Mouse (Mus musculus) stomach, postnatal 0 days (tissue): ENCODE data around the gene Slc31a1. TPM values are rescaled to one million over a fixed set of nuclear protein-coding genes. Genes with fewer than 3 reads are reported as not detected.
A peak's percentile ranks its signal among the peaks of the same experiment; 100 is the strongest.

Experiments used
- ATAC-seq: fragments of 200-750 bp; cut with Nextera tagmentation; 2 replicates; pipeline ENCODE4 v1.8.0; 2017; ENCODE audit not compliant: low FRiP score, low TSS enrichment
- DNase-seq: peaks from one replicate; pipeline ENCODE4 v3.0.0-alpha.2; 2016; ENCODE audit warnings: low spot score
- H3K27ac ChIP-seq: fragments of 300-500 bp; sonication (generic); replicated peaks from 2 replicates; pipeline ENCODE4 v1.5.1; 2014; ENCODE audit warnings: mild to moderate bottlenecking, control low read depth
- H3K27me3 ChIP-seq: fragments of 300-500 bp; sonication (generic); 2 replicates; pipeline ENCODE4 v1.6.1; 2014; ENCODE audit warnings: low read length; ENCODE audit not compliant: control insufficient read depth, insufficient read depth
- H3K36me3 ChIP-seq: fragments of 300-500 bp; sonication (generic); 2 replicates; pipeline ENCODE4 v1.6.1; 2014; ENCODE audit warnings: low read length, mixed read lengths; ENCODE audit not compliant: control insufficient read depth, insufficient read depth
- H3K4me1 ChIP-seq: fragments of 300-500 bp; sonication (generic); replicated peaks from 2 replicates; pipeline ENCODE4 v1.6.1; 2014; ENCODE audit warnings: antibody characterized with exemption; ENCODE audit not compliant: control insufficient read depth, insufficient read depth
- H3K4me2 ChIP-seq: fragments of 300-500 bp; sonication (generic); replicated peaks from 2 replicates; pipeline ENCODE4 v1.6.1; 2014; ENCODE audit warnings: low read depth, mild to moderate bottlenecking, control low read depth, moderate library complexity
- H3K4me3 ChIP-seq: fragments of 300-500 bp; sonication (generic); 2 replicates; pipeline ENCODE4 v1.5.1; 2014; ENCODE audit warnings: low read depth, low read length, control low read depth
- H3K9ac ChIP-seq: fragments of 300-500 bp; sonication (generic); 2 replicates; pipeline ENCODE4 v1.6.1; 2014; ENCODE audit warnings: mild to moderate bottlenecking, low read length, control low read depth, mixed read lengths
- H3K9me3 ChIP-seq: fragments of 300-500 bp; sonication (generic); 2 replicates; pipeline ENCODE4 v1.6.1; 2016; ENCODE audit warnings: low read length; ENCODE audit not compliant: control insufficient read depth
- CTCF ChIP-seq: IDR thresholded peaks from 2 replicates; pipeline ENCODE4 v1.5.1; 2016; ENCODE audit warnings: antibody characterized with exemption, low read depth, mild to moderate bottlenecking, moderate library complexity
- EP300 ChIP-seq: optimal IDR thresholded peaks from 2 replicates; pipeline ENCODE3; 2016; ENCODE audit warnings: antibody characterized with exemption
- WGBS: fragments of 180-500 bp; shearing (Covaris S2); extraction: QIAGEN DNeasy Blood & Tissue Kit; methylation state at CpG from one replicate; pipeline ENCODE4 v1.1.7; 2014; 5-methylcytosine and 5-hydroxymethylcytosine counted together
- polyA plus RNA-seq: library from polyadenylated mRNA; unstranded; fragments of >200 nt; fragmentation: Nextera tagmentation; extraction: Ambion mirVana; gene quantifications from 2 replicates; pipeline ENCODE4 v1.2.1, GENCODE M21; 2015

Slc31a1 gene
- polyA plus RNA-seq, 1 experiment from 2014 or later, result 51.4 TPM

DNA sequence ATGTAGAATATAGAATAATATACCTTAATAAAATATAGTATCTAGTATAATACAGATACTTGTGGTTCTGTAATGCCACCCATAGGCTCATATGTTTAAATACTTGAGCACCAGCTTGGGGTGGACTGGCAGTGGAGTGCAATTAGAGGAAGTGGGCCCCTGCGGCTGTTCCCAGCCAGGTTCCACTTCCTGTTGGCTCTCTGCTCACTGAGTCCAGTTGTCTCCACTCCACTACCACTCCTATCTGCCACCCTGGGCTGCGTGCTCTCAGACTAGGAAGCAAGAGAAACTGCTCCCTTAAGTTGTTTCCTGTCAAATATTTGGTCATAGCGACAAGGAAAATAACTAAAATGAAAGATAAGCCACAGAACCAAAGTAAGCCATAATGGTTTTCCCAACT is 37.8 kb upstream of the Slc31a1 start:
- no peak for ATAC-seq
- H3K9me3 ChIP-seq, result no peaks in the 10 kb centered on the region
- WGBS, result 75% methylated on average over 3 of the region's 3 CpGs
- H3K27me3 ChIP-seq, result no peaks in the 10 kb centered on the region
- no peak overlapping the region for H3K27ac ChIP-seq
- H3K4me1 ChIP-seq, result no peaks in the 10 kb centered on the region
- H3K36me3 ChIP-seq, result peaks cover 37% of the 10 kb centered on the region
- H3K4me3 ChIP-seq, result no peak overlapping the region
- TF ChIP-seq EP300 (no peak), CTCF (no peak)
- no peak overlapping the region for H3K9ac ChIP-seq
- no peak for DNase-seq
- no peak overlapping the region for H3K4me2 ChIP-seq

GRCm38 (mm10) chr4:62326111-62326510 is 34.4 kb upstream of the Slc31a1 start:
- H3K27me3 ChIP-seq, result no peaks in the 10 kb centered on the region
- DNase-seq, result no peak
- H3K4me2 ChIP-seq, result no peak overlapping the region
- TF ChIP-seq CTCF, result no peak
- TF ChIP-seq EP300, result no peak
- H3K9ac ChIP-seq, result no peak overlapping the region
- peaks cover 24% of the 10 kb centered on the region for H3K36me3 ChIP-seq
- no peak overlapping the region for H3K4me3 ChIP-seq
- ATAC-seq, result no peak
- no peaks in the 10 kb centered on the region for H3K4me1 ChIP-seq
- no peaks in the 10 kb centered on the region for H3K9me3 ChIP-seq
- no peak overlapping the region; the same call in 1 of the 2 replicates for H3K27ac ChIP-seq

DNA sequence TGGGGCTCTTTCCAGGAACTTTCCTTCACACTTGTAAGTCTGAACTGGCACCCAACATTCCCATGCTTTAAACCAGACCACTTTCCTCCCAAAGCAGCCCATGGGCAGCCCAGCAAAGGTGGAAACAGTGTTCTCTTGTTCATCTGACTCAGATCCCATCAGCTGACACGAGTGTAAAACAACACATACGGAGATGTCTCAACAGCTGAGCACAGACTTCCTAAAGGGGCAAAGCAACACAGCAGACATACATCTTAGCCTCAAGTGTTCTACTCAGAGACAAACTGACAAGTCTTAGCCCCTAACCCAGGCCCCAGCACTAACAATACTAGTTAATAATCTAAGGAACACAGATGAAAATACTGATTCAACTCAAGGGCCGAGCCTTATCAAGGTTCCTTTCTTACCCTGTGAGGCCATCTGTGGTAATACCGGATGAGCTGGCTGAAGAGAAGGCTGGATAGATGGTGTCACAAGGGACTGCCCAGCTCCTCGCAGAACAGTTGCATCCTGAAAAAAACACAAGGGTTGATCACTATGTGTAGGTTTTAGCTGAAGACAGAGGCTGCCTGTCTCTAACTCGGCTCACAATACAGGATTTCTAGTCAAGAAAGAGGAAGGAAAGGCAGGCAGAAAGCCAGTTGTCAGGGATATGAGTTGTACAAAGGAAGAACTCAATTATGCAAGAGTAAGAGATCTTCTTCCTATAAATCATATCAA is 31.4 kb upstream of the Slc31a1 start:
- Histone ChIP-seq H3K4me3 (no peak overlapping the region), H3K4me1 (no peaks in the 10 kb centered on the region), H3K27me3 (no peaks in the 10 kb centered on the region), H3K27ac (0 out of 2 replicates have a peak overlapping the region, but pooled peaks have one; percentile 25), H3K9ac (no peak overlapping the region), H3K36me3 (peaks cover 7% of the 10 kb centered on the region; the same call in 1 of the 2 replicates), H3K4me2 (no peak overlapping the region), H3K9me3 (no peaks in the 10 kb centered on the region)
- 76% methylated on average over 6 of the region's 6 CpGs for WGBS
- TF ChIP-seq EP300 (no peak), CTCF (no peak)
- ATAC-seq, result no peak
- DNase-seq, result no peak

- TF ChIP-seq EP300, result no peak
- peak; percentile 59 for TF ChIP-seq CTCF
- no peak overlapping the region for H3K4me3 ChIP-seq
- no peaks in the 10 kb centered on the region for H3K9me3 ChIP-seq
- no peak overlapping the region for H3K27ac ChIP-seq
- peaks cover 4% of the 10 kb centered on the region for H3K36me3 ChIP-seq
- H3K4me2 ChIP-seq, result no peak overlapping the region
- no peaks in the 10 kb centered on the region for H3K4me1 ChIP-seq
- ATAC-seq (no peak), DNase-seq (no peak)
- no peak overlapping the region for H3K9ac ChIP-seq
- H3K27me3 ChIP-seq, result no peaks in the 10 kb centered on the region
- 76% methylated on average over 5 of the region's 5 CpGs for WGBS
These were observed 28.6 kb upstream of the Slc31a1 start for GRCm38 (mm10) chr4:62331977-62332376.

DNA sequence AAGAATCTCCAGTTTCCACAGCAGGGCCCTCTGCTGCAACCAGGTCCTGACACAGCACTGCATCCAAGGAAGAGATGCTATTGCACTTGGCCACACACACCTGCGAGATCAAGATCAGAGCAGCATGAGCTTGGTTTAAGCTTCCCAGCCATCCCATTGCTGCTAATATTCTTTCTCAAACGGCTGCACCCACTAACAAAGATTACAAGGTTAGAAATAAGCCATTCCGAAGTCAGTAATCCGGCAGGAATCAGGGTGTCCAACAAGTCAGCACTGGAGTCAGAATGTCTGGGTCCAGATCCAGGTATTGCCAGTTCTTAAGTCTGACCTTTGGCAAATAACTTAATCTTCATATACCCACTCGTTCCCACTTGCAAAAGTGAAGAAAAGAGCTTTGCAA is 22.0 kb upstream of the Slc31a1 start:
- no peaks in the 10 kb centered on the region for H3K4me1 ChIP-seq
- H3K4me2 ChIP-seq, result no peak overlapping the region
- H3K36me3 ChIP-seq, result peaks cover 5% of the 10 kb centered on the region; the same call in 1 of the 2 replicates
- WGBS, result 85% methylated on average over 5 of the region's 5 CpGs
- H3K27me3 ChIP-seq, result no peaks in the 10 kb centered on the region
- H3K4me3 ChIP-seq, result no peak overlapping the region
- no peak overlapping the region for H3K9ac ChIP-seq
- ATAC-seq, result no peak
- no peak overlapping the region for H3K27ac ChIP-seq
- DNase-seq, result no peak
- no peaks in the 10 kb centered on the region for H3K9me3 ChIP-seq
- no peak for TF ChIP-seq CTCF
- no peak for TF ChIP-seq EP300

- 100% methylated on average over 1 of the region's 1 CpGs for WGBS
- ATAC-seq, result no peak
These were observed 16.5 kb upstream of the Slc31a1 start for GRCm38 (mm10) chr4:62344000-62344399.

More at GRCm38 (mm10) chr4:62344000-62344399, 16.5 kb upstream of the Slc31a1 start:
- Histone ChIP-seq H3K27me3 (no peaks in the 10 kb centered on the region), H3K36me3 (peaks cover 6% of the 10 kb centered on the region), H3K9me3 (no peaks in the 10 kb centered on the region), H3K4me3 (no peak overlapping the region), H3K27ac (no peak overlapping the region), H3K9ac (no peak overlapping the region), H3K4me1 (no peaks in the 10 kb centered on the region; the same call in 1 of the 2 replicates), H3K4me2 (no peak overlapping the region)
- no peak for DNase-seq
- TF ChIP-seq EP300 (no peak), CTCF (peak; percentile 62)
